Mouse (Mus musculus): Measurements from ENCODE around the gene Tmem140.

Tmem140 gene

DNA sequence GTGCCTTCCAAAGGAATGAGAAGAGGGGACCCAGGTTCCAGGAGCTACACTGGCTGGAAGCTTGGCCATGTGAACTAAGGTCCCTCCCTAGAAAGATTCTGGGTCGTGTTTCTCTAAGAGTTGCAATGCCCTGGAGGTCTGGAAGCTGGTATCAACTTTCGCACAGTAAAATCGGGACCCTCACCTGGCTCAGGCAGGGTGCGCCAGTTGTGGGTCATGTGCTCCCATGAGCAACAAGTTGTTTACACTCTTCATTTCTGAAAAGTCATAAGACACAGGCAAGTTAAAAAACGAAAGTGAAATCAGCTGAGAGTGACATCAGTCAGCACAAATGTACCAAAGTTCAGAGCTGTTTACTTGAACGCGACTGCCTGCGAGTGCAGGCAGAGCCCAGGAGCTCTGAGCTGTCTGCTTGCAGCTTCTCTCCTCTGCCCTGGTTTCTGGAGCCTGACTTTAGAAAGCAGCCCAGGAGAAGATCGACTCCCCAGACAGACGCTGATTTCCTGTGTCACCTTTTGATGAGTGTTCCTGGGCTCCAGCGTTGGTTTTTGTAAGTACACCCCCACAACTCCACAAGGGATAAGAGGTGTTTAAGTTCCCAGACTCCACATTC lies at the start of gene Tmem140:
Gene Tmem140 (plus strand): TSS at position 356 of the 613 bp plus-strand sequence.
- no peak for DNase-seq (ENCODE audit: extremely low read depth, low read depth, low spot score)

DNA sequence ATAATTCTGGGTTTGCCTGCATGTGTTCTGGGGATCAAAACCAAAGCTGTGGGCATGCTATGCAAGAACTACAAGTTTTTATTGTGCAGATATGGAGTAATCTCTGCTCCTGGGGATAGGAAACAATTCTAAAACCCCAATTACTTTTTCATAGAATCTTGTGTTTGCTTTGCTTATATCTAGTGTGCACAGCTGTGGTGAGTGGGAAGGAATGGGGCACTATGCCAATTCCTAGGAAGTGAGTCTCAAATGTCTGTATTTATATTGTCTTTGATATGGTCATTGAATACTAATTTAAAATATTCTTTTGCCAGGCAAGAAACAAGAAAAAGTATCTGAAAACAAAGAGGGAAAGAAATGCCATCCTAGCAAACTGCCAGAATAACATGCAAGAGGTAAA lies 38.5 kb upstream of the Tmem140 start:
- DNase-seq (ENCODE audit: extremely low read depth, low read depth, low spot score): no peak

DNA sequence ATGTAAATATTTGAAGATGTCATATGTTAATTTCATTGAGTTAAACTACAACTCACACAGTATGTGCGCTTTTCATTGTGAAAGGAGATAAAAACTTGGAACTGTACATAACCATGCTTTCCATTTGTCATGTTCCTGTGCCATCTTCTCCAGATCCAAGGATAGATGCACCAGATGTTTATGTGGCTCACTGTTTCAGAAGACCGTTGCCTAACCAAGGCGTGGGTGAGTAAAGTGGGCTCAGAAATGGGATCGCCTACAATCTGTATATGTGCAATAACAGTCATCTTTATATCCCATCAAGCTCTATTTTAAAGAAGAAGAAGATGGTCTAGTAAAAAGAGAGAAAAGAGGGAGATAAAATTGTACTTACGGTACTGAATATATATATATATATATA lies 30.6 kb upstream of the Tmem140 start:
- DNase-seq (ENCODE audit: extremely low read depth, low read depth, low spot score): no peak

DNA sequence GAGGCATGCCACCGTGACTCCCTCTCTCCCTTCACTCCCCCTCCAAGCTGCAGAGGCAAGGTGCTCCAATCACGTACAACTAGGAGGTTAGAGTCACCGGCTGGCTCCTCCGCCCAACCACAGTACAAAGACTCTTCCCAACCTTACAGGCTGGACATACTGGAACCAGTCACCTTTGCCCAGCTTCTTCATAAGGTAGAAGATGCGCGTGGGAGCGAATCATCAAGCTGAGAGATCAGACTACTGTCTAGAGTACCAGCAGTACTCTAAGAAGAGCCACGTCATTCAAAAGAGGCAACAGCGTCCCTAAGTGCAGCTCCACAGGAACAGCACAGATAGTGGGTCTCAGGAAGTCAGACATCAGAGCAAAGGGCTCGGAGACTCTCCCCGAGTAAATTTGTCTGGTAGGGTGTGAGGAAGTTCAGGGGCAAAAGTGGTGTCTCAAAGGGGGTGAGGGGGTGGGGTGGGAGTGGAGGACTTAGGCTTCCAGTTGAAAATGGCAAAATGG lies 1.3 kb upstream of the Tmem140 start:
- DNase-seq (ENCODE audit: extremely low read depth, low read depth, low spot score): no peak

DNA sequence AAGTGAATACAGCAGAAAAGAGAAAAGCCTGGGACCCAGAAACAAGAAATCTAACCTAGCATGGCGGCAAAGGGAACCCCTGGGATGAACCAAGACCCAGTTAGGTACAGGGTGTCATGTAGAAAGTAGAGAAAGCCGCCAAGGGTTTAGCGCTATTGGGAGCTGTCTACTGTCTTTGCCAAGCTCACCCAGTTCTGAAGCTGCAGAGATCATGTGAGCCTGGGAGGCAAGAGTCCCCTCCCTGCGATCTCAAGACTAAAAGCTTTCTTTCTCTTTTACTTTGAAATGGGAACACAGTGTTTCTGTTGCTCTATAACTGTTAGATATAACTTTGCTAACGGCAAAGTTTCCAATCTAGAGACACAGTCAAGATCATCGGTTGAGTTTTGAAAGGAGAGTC lies 565 bp upstream of the Tmem140 start:
- DNase-seq (ENCODE audit: extremely low read depth, low read depth, low spot score): no peak

DNA sequence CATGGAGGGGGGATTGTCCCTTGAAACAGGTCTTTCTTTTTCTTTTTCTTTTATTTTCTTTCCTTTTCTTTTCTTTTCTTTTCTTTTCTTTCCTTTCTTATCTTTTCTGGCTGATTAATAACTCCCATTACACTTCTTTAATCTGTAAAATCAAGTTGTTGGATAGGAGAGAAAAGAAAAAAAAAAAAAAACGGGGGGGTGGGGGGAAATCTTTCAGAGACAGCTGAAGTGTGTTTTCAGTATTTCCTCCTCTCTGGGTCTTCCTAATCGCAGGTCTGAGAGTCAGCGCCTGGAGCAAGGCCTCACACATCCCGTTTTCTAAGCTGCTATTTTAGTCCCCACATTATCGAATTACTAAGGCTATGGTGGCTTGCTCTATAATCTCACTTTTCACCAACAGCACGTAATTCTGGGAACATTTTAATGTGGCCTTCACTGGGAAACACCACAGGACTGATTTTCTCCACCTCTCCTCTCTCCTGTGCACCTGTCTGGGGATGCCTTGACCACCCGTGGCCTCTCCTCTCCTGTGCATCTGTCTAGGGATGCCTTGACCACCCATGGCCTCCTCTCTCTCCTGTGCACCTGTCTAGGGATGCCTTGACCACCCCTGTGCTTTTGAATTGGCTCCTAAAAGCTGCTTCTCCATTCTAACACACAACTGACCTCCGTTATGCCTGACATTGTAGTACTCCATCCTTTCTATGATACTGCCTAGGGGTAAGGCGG lies 1.0 kb downstream of the Tmem140 start:
- DNase-seq (ENCODE audit: extremely low read depth, low read depth, low spot score): no peak

DNA sequence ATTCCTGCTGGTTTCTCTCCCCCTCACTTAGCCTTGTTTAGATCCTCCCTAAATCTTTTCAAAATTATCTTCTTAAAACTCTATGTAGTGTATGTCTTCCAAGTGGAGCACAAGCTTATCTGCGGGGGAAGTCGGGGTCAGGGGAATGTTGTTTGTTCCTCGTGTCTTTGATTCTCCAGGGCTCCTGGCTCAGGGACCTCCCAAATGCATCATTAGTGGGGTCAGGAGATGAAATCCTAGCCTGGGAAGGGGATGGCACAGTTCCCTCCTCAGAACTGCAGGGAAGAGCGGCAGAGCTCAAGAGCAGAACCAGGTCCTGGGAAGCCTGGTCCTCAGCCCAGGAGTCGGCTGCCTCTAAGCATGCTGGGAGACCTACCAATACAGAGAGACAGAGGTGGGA lies 2.3 kb downstream of the Tmem140 start:
- no peak for DNase-seq (ENCODE audit: extremely low read depth, low read depth, low spot score)

DNA sequence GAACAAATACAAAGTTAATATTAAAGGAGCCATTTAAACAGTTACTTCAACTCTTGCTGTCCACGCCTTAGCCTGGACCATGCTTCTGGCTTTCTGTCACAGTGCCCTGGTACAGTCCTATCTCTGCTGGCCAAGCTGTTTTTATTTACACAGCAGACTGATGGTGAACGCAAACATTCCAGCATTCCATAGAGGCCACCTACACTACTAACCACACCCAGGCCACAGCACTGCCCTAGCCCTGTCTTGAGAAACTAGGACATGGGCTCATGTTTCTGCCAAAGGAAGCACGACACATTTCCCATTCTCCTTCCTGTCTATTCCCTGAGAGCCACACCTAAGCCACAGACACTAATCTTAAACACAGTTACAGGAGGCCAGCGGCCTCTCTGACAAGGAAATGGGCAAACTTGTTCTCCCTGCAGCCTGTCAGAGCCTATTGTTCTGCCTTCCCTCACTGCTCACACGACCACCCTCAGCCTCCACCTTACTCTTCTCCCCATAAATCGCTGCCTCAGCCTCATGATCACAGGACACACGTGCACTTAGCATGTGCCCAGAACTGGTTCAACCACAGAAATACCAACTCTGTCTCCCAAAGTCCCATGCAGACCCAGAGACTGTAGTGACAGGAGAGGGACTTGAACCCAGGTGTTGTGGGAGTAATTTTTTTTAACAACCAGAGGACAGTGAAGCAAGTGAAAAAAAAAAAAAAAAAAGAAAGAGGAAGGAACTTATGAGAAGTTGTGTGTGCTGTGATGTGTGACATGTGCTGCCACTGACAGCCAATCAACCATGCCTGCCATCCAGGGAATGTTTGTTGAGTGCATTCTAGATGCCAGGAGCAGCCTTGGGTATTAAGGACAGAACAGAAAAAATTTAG lies 3.0 kb downstream of the Tmem140 start:
- DNase-seq (ENCODE audit: extremely low read depth, low read depth, low spot score): no peak

DNA sequence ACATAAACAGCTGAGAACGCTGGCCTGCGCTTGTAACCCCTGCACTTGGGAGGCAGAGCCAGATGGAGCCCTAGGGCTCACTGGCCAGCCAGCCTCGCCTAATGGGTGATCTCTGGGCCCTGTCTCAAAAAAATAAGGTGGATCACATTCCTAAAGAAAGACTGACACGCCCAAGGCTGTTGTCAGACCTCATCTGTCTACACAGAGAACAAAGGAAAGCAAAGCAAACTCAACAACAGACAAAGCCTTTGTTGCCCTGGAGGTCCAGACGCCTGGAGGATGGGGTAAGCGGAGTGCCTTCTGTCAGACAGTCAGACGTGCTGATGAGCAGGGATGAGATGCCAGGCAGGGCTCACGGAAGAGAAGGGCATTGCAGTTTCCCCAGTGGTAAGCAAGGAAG lies 3.8 kb downstream of the Tmem140 start:
- DNase-seq (ENCODE audit: extremely low read depth, low read depth, low spot score): no peak

DNA sequence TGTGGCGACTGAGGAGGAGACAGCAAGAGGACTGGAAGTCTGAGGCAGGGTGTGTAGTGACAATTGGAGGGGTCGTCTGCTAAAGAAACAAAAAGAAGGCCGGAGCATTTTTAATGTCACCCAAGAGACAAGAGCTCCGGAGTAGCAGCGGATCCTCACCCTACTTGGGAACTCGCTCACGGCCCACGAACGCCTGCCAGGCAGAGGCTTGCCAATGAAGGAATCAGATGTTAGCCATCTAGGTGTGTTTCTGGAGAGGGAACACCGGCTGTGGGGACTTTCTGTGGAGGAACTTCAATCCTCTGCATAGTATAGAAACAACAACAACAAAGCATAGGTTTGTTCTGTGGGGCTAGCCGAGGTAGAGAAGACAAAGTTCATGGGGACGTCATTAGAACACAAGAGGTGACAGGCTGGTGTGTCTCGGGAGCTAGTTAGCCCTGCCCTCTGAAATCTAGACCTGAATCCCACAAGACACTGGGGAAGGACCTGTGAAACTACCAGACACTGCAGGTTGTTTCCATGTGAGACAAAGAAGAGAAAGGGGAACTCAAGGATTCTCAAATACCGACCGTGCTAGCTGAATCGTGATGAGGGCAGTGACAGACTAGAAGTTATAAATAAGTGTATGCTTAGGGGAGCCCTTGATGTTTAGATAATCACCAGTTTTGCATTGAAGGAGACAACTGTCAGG lies 4.5 kb downstream of the Tmem140 start:
- DNase-seq (ENCODE audit: extremely low read depth, low read depth, low spot score): no peak

DNA sequence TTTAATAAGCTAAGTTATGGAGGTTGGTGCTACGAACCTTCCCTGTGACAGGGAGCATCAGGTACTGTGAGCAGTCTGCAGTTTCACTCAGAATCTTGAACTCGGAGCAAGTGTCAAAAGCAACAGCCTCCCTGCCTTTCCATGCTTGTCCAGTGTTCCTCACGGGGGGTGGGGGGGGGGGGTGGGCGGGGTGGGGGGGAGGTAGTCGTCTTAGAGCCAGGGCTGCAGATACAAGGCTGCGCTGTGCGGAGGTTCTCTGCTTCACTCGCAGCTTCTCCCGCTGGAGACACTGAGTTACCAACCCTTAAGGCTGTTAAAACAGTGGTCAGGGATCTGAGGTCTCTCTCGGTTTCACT lies 5.0 kb downstream of the Tmem140 start:
- DNase-seq (ENCODE audit: extremely low read depth, low read depth, low spot score): no peak

DNA sequence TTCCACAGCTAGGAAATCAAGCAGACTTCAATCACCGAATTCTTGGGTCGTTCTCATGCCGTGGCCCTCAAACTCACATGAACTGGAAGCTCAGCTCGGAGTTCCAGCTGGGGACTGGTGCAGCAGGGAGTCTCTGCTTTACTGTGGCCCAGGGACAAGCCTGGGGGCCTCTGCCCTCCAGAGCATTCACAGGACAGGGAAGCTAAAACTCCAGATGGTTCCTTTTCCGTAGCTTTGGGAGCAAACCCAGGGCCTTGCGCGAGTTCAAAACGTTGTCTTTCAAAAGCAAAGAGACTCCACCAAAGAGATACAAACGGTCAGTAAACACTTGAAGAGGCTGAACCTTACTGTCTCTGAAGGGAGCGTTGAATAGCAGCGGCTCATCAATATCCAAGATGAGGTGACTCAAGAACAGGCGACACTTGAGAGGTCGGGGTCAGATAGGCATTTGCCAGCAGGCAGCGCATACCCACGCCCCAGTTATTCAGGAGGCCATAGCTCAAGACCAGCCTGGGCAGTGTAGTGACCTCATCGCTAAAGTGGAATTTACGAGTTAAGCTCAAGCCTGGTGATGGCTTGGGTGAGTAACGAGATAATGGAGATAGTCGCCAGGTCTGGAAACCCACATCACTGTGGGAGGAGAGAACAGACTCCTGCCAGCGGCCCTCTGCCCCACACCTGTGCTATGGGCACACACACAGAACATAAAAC lies 5.7 kb downstream of the Tmem140 start:
- DNase-seq (ENCODE audit: extremely low read depth, low read depth, low spot score): no peak

DNA sequence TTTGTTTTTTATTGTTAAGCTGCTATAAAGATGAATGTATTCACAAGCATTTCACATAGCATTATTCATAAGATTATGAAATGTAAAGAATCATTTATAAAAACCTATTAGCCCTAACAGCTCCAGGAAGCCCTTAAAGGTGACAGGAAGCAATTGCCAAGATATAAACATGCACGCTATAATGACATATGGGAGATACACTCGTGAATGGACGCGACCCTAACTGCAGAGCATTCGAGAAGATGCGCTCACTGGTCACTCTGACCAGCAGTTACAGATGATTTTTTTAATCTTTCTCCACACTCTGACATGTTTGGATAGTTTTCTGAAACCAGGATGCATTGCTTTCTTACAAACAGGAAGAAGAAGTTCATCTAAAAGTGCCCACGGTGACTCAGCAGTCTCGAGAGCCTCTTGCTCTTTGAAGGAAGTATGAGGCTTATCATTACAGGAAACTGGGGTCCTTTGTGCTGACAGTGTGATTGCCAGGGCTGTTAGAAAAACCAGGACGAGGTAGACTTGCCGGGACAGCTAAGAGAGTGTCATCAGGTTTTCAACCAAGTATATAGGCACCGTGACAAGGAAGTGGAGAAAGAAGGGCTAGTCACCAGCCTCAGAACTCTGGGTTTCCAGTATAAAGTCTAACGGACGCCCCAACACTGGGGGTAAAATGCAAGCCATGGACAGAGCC lies 6.4 kb downstream of the Tmem140 start:
- no peak for DNase-seq (ENCODE audit: extremely low read depth, low read depth, low spot score)

DNA sequence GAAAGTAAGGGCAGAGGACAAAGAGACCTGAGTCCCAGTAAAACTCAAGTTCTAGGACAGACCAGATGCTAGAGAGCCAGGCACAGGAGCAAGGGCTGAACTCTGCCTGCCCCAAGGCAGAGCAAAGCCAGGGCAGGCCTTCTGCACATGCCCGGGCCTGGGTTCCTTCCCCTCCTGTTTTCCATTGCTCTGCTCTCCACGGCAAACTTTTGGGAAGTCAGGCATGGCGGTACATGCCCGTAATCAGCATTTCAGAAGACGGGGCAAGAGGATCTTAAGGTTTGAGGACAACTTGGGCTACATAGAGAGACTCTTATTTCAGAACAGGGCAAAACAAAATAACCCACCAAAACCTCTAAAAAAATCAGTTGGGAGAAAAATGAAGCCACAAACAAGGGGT lies 7.2 kb downstream of the Tmem140 start:
- DNase-seq (ENCODE audit: extremely low read depth, low read depth, low spot score): no peak

DNA sequence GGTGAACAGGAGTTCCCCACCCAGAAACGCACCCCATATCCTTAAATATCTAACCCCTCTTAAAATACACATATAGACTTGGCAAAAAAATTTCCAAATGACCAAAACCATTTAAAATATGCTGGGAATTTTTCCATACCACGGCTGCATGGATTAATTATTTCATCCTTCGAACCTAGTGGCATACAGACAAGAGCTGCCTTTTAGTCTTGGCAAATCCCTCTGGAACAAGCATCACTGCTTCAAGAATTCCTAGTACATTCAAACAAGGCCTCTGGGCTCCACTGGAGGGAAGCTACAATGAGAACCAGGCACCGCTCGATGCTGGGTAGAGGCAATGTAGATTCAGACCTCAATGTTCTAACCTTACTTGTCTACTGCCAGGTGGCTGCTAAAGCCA lies 7.8 kb downstream of the Tmem140 start:
- DNase-seq (ENCODE audit: extremely low read depth, low read depth, low spot score): no peak

DNA sequence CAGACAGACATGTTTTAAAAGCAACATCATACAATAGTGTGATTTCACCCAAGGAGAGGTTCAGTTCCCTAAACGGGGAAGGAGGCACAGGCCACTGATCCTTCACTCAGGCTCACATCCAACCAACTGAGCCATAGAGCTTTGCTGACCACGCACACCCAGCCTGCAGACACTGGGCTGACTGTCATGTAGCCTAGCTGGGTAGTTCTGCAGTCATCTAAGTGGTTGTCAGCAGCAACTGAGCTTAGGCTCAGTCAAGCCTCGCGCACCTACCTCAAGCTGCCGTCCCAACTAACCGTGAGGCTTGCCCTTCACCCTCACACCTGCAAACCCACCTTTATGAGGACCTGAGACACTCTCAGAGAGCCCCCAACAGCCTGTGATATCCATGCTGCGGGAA lies 9.0 kb downstream of the Tmem140 start:
- no peak for DNase-seq (ENCODE audit: extremely low read depth, low read depth, low spot score)

DNA sequence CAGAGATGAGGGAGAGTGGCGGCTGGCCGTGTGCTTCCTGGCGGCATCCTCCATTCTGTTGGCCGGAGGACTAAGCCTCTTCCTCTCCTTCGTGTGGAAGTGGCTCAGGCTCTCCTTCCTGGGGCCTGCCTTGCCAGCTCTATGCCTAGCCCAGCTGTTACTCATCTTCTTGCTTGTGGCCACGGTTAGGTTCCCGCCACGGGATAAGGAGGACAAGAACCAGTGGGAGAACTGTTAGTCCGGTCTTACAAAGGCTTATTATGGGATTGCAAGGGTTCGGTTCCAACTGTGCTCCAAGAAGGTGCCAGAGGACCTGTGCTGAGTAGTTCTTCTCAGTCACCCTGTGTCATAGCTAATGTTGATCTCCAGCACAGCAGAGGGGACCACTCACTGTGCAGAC lies 9.9 kb downstream of the Tmem140 start:
- no peak for DNase-seq (ENCODE audit: extremely low read depth, low read depth, low spot score)

DNA sequence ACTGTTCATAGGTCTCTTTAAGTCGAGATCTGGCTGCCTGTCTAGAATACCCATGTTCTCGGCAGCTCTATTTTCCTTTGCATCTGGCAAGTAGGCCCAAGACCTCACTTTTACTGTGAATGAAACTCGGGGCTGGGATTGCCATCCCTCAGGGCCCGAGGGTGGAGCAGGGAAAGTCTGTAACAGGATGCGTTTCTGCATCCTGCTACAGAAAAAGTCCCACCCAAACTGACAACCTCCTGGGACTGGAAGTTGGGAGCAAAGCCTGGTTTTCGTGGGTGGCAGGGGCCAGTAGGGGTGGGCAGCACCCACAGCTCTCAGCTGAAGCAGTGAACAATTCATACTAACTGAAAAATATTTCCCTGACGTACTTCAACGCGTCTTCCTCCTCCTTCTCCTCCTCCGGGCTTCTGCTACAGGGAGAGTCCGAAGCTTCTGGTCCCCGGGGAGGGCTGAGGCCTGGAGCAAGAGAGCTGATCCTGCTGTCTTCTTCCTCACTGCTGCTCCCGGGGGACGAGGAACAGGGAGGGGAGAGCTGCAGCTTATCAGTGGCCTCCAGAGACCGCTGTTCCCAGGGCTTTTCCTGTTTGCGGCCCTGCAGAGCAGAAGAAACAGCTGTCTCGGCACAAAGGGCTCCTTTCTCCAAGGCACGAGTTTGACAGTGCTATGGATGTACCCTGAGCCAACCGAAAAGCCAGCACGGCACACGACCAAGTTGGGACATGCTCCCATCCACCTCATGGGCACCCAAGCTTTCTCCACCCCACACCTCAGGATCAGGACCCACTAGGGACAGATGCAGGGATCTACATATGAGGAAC lies 11.4 kb downstream of the Tmem140 start:
- no peak for DNase-seq (ENCODE audit: extremely low read depth, low read depth, low spot score)

DNA sequence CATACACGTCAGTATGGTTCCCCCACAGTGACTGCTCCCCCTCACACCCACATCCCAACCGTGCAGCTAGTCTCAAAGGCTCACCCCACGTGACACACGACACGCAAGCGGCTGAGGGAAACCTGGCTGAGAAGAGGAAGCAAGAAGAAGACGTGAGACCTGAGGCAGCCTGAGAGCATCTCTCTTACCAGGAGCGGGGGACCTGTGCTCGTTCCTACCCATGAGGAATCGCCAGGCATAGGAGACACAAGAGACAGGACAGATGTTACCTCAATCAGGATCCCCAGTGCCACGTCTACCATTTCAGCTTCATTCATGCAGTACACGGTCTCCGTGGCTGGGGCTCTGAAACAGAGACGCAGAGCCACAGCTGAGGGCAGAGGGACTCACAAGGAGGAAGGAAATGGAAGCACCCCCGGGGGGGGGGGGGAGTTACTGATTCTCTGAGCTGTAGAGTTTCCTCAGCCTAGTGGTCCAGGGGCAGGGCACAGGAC lies 12.4 kb downstream of the Tmem140 start:
- DNase-seq (ENCODE audit: extremely low read depth, low read depth, low spot score): no peak

All from fat pad, adult 2 months (tissue).